In the genomic region with DNA sequence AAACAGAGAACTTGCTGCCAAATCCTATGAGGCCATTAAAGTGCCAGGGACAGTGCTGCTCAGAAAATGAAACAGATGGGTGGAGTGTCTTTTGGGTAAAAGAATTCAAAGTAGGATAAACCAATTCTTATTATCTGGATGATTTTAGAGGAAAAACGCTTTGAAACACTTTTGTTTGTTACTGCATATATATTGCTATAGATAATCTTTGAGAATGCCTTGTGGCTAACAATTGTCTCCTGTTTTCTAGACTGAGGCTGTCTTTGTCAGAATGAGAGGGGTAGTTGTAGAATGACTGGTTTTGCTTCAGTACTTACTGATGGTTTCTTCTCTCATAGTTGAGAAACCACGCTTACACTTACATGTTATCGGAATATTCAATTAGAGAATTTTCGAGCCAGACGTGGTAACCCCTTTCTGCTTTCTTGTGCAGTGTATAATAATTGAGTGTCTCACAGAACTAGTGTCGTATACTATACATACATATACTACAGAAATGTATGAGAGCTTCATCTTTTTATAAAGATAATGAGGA, we compare ENCODE assay signal across 21 mouse cellular contexts. TPM values are rescaled to one million over a fixed set of nuclear protein-coding genes. Genes with fewer than 3 reads are reported as not detected.
"Had no signal": no experiment of that assay in that cellular context is flagged by ENCODE, and none has a peak within 500 bp of the region (broad histone marks: within the 10 kb centered on the region; RNA-seq: fewer than 3 reads in every experiment).

No protein-coding gene starts in this region.

- DNase-seq: lung, adult 18-20 months; lung, embryonic 14.5 days; lung, postnatal 10 days; lung, postnatal 36 days; right cerebral cortex, postnatal 14 days; thymus, adult 2 months; thymus, postnatal 36 days had no signal

- H3K4me3 ChIP-seq: megakaryocyte, embryonic 14.5 days; midbrain, embryonic 13.5 days; midbrain, embryonic 15.5 days; neural tube, embryonic 12.5 days; stomach, embryonic 15.5 days had no signal

- H3K27ac ChIP-seq: macrophage; midbrain, embryonic 13.5 days; midbrain, embryonic 15.5 days; neural tube, embryonic 12.5 days; stomach, embryonic 15.5 days; stomach, postnatal 0 days had no signal

- ATAC-seq: midbrain, embryonic 13.5 days; midbrain, embryonic 15.5 days had no signal

RNA-seq across cellular contexts. Expression of gene Uts2b, which starts 29.7 kb away (rescaled TPM):
- total RNA-seq: megakaryocyte progenitor cell, adult 5-6 weeks; monocyte, adult 5-6 weeks; neutrophil, adult 5-6 weeks had no signal
- polyA plus RNA-seq: liver, embryonic 16.5 days; lung, embryonic 14.5 days; macrophage; midbrain, embryonic 11.5 days; midbrain, embryonic 15.5 days; midbrain, postnatal 0 days; testis, adult 2 months; thymus, adult 2 months had no signal
